Mouse (Mus musculus): ENCODE data around the gene Olfr615. TPM values are rescaled to one million over a fixed set of nuclear protein-coding genes. Genes with fewer than 3 reads are reported as not detected.
"Not testable (repeated sequence)": the region's sequence is repeated elsewhere in the genome, so short reads cannot be mapped to it uniquely, and the experiment has no call there.

Olfr615 gene
- not detected for total RNA-seq (2021)

GRCm38 (mm10) chr7:103555779-103556178 is at the start of gene Olfr615:
TSS of gene Olfr615 (plus strand) at chr7:103556079.
- no peak for DNase-seq

GRCm38 (mm10) chr7:103512022-103512421 is 43.9 kb upstream of the Olfr615 start, which contains the start of gene Olfr610:
TSS of gene Olfr610 (minus strand) at chr7:103512122.
- DNase-seq, result no peak

GRCm38 (mm10) chr7:103520746-103521145 is 35.1 kb upstream of the Olfr615 start, which contains the start of gene Olfr611:
TSS of gene Olfr611 (minus strand) at chr7:103520846.
- not testable (repeated sequence) for DNase-seq

- not testable (repeated sequence) for DNase-seq
Measured at GRCm38 (mm10) chr7:103542617-103543016, 13.3 kb upstream of the Olfr615 start, which contains the start of gene Olfr612. TSS of gene Olfr612 (minus strand) at chr7:103542717.

GRCm38 (mm10) chr7:103547774-103548173 is 8.1 kb upstream of the Olfr615 start, which contains the start of gene Olfr613:
TSS of gene Olfr613 (plus strand) at chr7:103548074.
- DNase-seq, result no peak

- no peak for DNase-seq
Measured at GRCm38 (mm10) chr7:103569043-103569442, 13.2 kb downstream of the Olfr615 start, which contains the start of gene Olfr616. TSS of gene Olfr616 (minus strand) at chr7:103569143.

GRCm38 (mm10) chr7:103572761-103573160 is 16.9 kb downstream of the Olfr615 start, which contains the start of gene Olfr617:
TSS of gene Olfr617 (plus strand) at chr7:103573061.
- DNase-seq, result no peak

- DNase-seq, result no peak
Measured at GRCm38 (mm10) chr7:103589803-103590202, 33.9 kb downstream of the Olfr615 start, which contains the start of gene Olfr618. TSS of gene Olfr618 (plus strand) at chr7:103590103.

GRCm38 (mm10) chr7:103600275-103600674 is 44.4 kb downstream of the Olfr615 start, which contains the start of gene Olfr619:
TSS of gene Olfr619 (plus strand) at chr7:103600575.
- no peak for DNase-seq

- DNase-seq, result no peak
Measured at GRCm38 (mm10) chr7:103607425-103607824, 51.5 kb downstream of the Olfr615 start.

GRCm38 (mm10) chr7:103612434-103612833 is 56.6 kb downstream of the Olfr615 start, which contains the start of gene Olfr620:
TSS of gene Olfr620 (minus strand) at chr7:103612534.
- no peak for DNase-seq

Small RNAs within 50 kb of the gene (microRNA-seq; reads per million reads assigned to microRNA genes)
- 0 reads per million in 2 experiments for gene Gm26506

Other genes starting within 250 kb of the Olfr615 start
- not detected for gene Olfr597, start 239.8 kb upstream of the Olfr615 start, total RNA-seq (2021)
- not detected for gene Olfr598, start 232.5 kb upstream of the Olfr615 start, total RNA-seq (2021)
- not detected for gene Olfr599, start 220.2 kb upstream of the Olfr615 start, total RNA-seq (2021)
- not detected for gene Olfr600, start 206.4 kb upstream of the Olfr615 start, total RNA-seq (2021)
- not detected for gene Olfr601, start 193.4 kb upstream of the Olfr615 start, total RNA-seq (2021)
- not detected for gene Olfr603, start 169.9 kb upstream of the Olfr615 start, total RNA-seq (2021)
- gene Usp17lc, start 141.0 kb upstream of the Olfr615 start, total RNA-seq (2021), result under 1 TPM in 1 of 2 experiments, not detected in 1; 0.21 TPM
- gene Olfr605, start 110.6 kb upstream of the Olfr615 start, total RNA-seq (2021), result not detected
- not detected for gene Olfr606, start 107.0 kb upstream of the Olfr615 start, total RNA-seq (2021)
- not detected for gene Olfr607, start 91.9 kb upstream of the Olfr615 start, total RNA-seq (2021)
- gene Olfr608, start 86.2 kb upstream of the Olfr615 start, total RNA-seq (2021), result 1 to 10 TPM; 3.8 to 4.1 TPM
- gene Olfr609, start 58.0 kb upstream of the Olfr615 start, total RNA-seq (2021), result not detected
- gene Olfr610, start 44.0 kb upstream of the Olfr615 start, total RNA-seq (2021), result not detected
- gene Olfr611, start 35.2 kb upstream of the Olfr615 start, total RNA-seq (2021), result not detected
- not detected for gene Olfr612, start 13.4 kb upstream of the Olfr615 start, total RNA-seq (2021)
- gene Olfr613, start 8.0 kb upstream of the Olfr615 start, total RNA-seq (2021), result not detected
- not detected for gene Olfr616, start 13.1 kb downstream of the Olfr615 start, total RNA-seq (2021)
- not detected for gene Olfr617, start 17.0 kb downstream of the Olfr615 start, total RNA-seq (2021)
- gene Olfr618, start 34.0 kb downstream of the Olfr615 start, total RNA-seq (2021), result not detected
- gene Olfr619, start 44.5 kb downstream of the Olfr615 start, total RNA-seq (2021), result not detected
- gene Olfr620, start 56.5 kb downstream of the Olfr615 start, total RNA-seq (2021), result not detected
- not detected for gene Olfr622, start 86.6 kb downstream of the Olfr615 start, total RNA-seq (2021)
- not detected for gene Olfr623, start 107.6 kb downstream of the Olfr615 start, total RNA-seq (2021)
- not detected for gene Olfr624, start 115.1 kb downstream of the Olfr615 start, total RNA-seq (2021)
- not detected for gene Olfr625-ps1, start 126.6 kb downstream of the Olfr615 start, total RNA-seq (2021)
- gene Olfr243, start 158.6 kb downstream of the Olfr615 start, total RNA-seq (2021), result not detected
- not detected for gene Olfr628, start 174.3 kb downstream of the Olfr615 start, total RNA-seq (2021)
- not detected for gene Olfr629, start 188.9 kb downstream of the Olfr615 start, total RNA-seq (2021)
- gene Olfr630, start 201.3 kb downstream of the Olfr615 start, total RNA-seq (2021), result not detected
- gene Olfr69, start 215.5 kb downstream of the Olfr615 start, total RNA-seq (2021), result not detected
- gene Olfr68, start 223.6 kb downstream of the Olfr615 start, total RNA-seq (2021), result not detected
- gene Olfr67, start 235.7 kb downstream of the Olfr615 start, total RNA-seq (2021), result not detected